Mouse (Mus musculus): ENCODE results near the gene Rbpjl.

Rbpjl gene

GRCm38 (mm10) chr2:164389499-164389898 lies 13.4 kb upstream of the Rbpjl start:
- CTCF ChIA-PET = interaction anchor here (0.6 to 1.6 kb wide), 11 partner anchors 12 to 146 kb away, joined by 3 to 6 read pairs (median 4); partner anchors contain the start of gene Rbpjl

- CTCF ChIA-PET = no interaction called here
Observed at GRCm38 (mm10) chr2:164393126-164393525, 9.8 kb upstream of the Rbpjl start.

- CTCF ChIA-PET = no interaction called here
Observed at GRCm38 (mm10) chr2:164396076-164396475, 6.9 kb upstream of the Rbpjl start.

- CTCF ChIA-PET = no interaction called here
Observed at GRCm38 (mm10) chr2:164396911-164397310, 6.0 kb upstream of the Rbpjl start.

- CTCF ChIA-PET = interaction anchor here (0.6 to 1.4 kb wide), 8 partner anchors 10 to 477 kb away, joined by 3 to 14 read pairs (median 6); no protein-coding TSS in a partner anchor
Observed at GRCm38 (mm10) chr2:164403396-164404081, 598 bp downstream of the Rbpjl start.

GRCm38 (mm10) chr2:164404082-164404990 lies 1.4 kb downstream of the Rbpjl start:
- CTCF ChIA-PET = interaction anchor here (0.6 to 1.4 kb wide), 8 partner anchors 9 to 476 kb away, joined by 3 to 14 read pairs (median 6); no protein-coding TSS in a partner anchor

- CTCF ChIA-PET = interaction anchor here (1.0 kb wide), 1 partner anchor 116 kb away, joined by 3 read pairs; no protein-coding TSS in a partner anchor
Observed at GRCm38 (mm10) chr2:164405060-164405459, 2.1 kb downstream of the Rbpjl start, which contains the start of gene Matn4. TSS of gene Matn4 (minus strand) at chr2:164405160.

- CTCF ChIA-PET = interaction anchor here (1.0 to 1.2 kb wide), 2 partner anchors 16 to 116 kb away, joined by 3 to 5 read pairs; partner anchors contain the start of gene Slpi
Observed at GRCm38 (mm10) chr2:164405519-164405918, 2.6 kb downstream of the Rbpjl start.

GRCm38 (mm10) chr2:164407708-164408107 lies 4.8 kb downstream of the Rbpjl start:
- CTCF ChIA-PET = interaction anchor here (0.7 to 1.2 kb wide), 3 partner anchors 18 to 42 kb away, joined by 3 read pairs; no protein-coding TSS in a partner anchor

GRCm38 (mm10) chr2:164414167-164414566 lies 11.2 kb downstream of the Rbpjl start:
- CTCF ChIA-PET = interaction anchor here (1.2 kb wide), 1 partner anchor 10 kb away, joined by 3 read pairs; no protein-coding TSS in a partner anchor

GRCm38 (mm10) chr2:164414581-164414980 lies 11.6 kb downstream of the Rbpjl start:
- CTCF ChIA-PET = interaction anchor here (1.2 kb wide), 1 partner anchor 11 kb away, joined by 3 read pairs; no protein-coding TSS in a partner anchor

GRCm38 (mm10) chr2:164417198-164417597 lies 14.3 kb downstream of the Rbpjl start:
- CTCF ChIA-PET = interaction anchor here (0.7 to 1.6 kb wide), 7 partner anchors 41 to 124 kb away, joined by 3 to 8 read pairs (median 4); partner anchors contain the start of gene Gm20458

- CTCF ChIA-PET = interaction anchor here (0.6 to 1.2 kb wide), 4 partner anchors 10 to 113 kb away, joined by 3 to 20 read pairs (median 4); no protein-coding TSS in a partner anchor
Observed at GRCm38 (mm10) chr2:164418308-164418875, 15.5 kb downstream of the Rbpjl start.

- CTCF ChIA-PET = interaction anchor here (0.9 kb wide), 1 partner anchor 112 kb away, joined by 4 read pairs; no protein-coding TSS in a partner anchor
Observed at GRCm38 (mm10) chr2:164419489-164419888, 16.5 kb downstream of the Rbpjl start.

- CTCF ChIA-PET = interaction anchor here (1.1 kb wide), 1 partner anchor 76 kb away, joined by 3 read pairs; the partner anchor contains the start of gene Pigt
Observed at GRCm38 (mm10) chr2:164421306-164421705, 18.4 kb downstream of the Rbpjl start.

- CTCF ChIA-PET = interaction anchor here (1.1 kb wide), 1 partner anchor 75 kb away, joined by 3 read pairs; the partner anchor contains the start of gene Pigt
Observed at GRCm38 (mm10) chr2:164421979-164422378, 19.0 kb downstream of the Rbpjl start.

GRCm38 (mm10) chr2:164422675-164423393 lies 19.9 kb downstream of the Rbpjl start:
- CTCF ChIA-PET = interaction anchor here (1.2 kb wide), 1 partner anchor 33 kb away, joined by 4 read pairs; no protein-coding TSS in a partner anchor

- CTCF ChIA-PET = interaction anchor here (0.7 to 1.2 kb wide), 4 partner anchors 19 to 1521 kb away, joined by 3 to 10 read pairs (median 7); no protein-coding TSS in a partner anchor
Observed at GRCm38 (mm10) chr2:164423464-164423863, 20.5 kb downstream of the Rbpjl start.

GRCm38 (mm10) chr2:164424406-164424805 lies 21.5 kb downstream of the Rbpjl start:
- CTCF ChIA-PET = interaction anchor here (0.6 to 1.2 kb wide), 4 partner anchors 14 to 152 kb away, joined by 3 to 5 read pairs (median 4); partner anchors contain the start of gene Sdc4

GRCm38 (mm10) chr2:164425401-164425800 lies 22.5 kb downstream of the Rbpjl start:
- CTCF ChIA-PET = interaction anchor here (0.8 to 1.1 kb wide), 2 partner anchors 18 to 1485 kb away, joined by 3 read pairs; no protein-coding TSS in a partner anchor

Measured in spleen, embryonic (tissue).